Mouse (Mus musculus) forebrain, embryonic 14.5 days (tissue): ENCODE results near the gene Nepn. TPM values are rescaled to one million over a fixed set of nuclear protein-coding genes. Genes with fewer than 3 reads are reported as not detected.

ENCODE experiments used
- ATAC-seq: fragments of 200-750 bp; cut with Nextera tagmentation; 2 replicates; pipeline ENCODE4 v1.8.0; 2017; ENCODE audit warnings: mild to moderate bottlenecking, moderate library complexity
- DNase-seq: peaks from one replicate; pipeline ENCODE4 v3.0.0-alpha.2; 2015; ENCODE audit warnings: low spot score
- H3K27ac ChIP-seq: fragments of 300-500 bp; sonication (generic); 2 replicates; pipeline ENCODE4 v1.5.1; 2014; ENCODE audit warnings: low read depth, mild to moderate bottlenecking, control low read depth, low read length, moderate library complexity
- H3K27me3 ChIP-seq: fragments of 300-500 bp; sonication (generic); replicated peaks from 2 replicates; pipeline ENCODE4 v1.6.1; 2014; ENCODE audit warnings: low read length, control low read depth, mixed read lengths; ENCODE audit not compliant: control insufficient read depth, insufficient read depth
- H3K36me3 ChIP-seq: fragments of 300-500 bp; sonication (generic); 2 replicates; pipeline ENCODE4 v1.6.1; 2014; ENCODE audit warnings: low read length, control low read depth; ENCODE audit not compliant: control insufficient read depth, insufficient read depth
- H3K4me1 ChIP-seq: fragments of 300-500 bp; sonication (generic); 2 replicates; pipeline ENCODE4 v1.6.1; 2014; ENCODE audit warnings: antibody characterized with exemption, low read length, control low read depth; ENCODE audit not compliant: control insufficient read depth, insufficient read depth
- H3K4me2 ChIP-seq: fragments of 300-500 bp; sonication (generic); 2 replicates; pipeline ENCODE4 v1.6.1; 2014; ENCODE audit warnings: mild to moderate bottlenecking, control low read depth, low read length
- H3K4me3 ChIP-seq: fragments of 300-500 bp; sonication (generic); 2 replicates; pipeline ENCODE4 v1.5.1; 2014; ENCODE audit warnings: low read depth, low read length, control low read depth
- H3K9ac ChIP-seq: fragments of 300-500 bp; sonication (generic); 2 replicates; pipeline ENCODE4 v1.6.1; 2014; ENCODE audit warnings: mild to moderate bottlenecking, low read length, control low read depth, moderate library complexity
- H3K9me3 ChIP-seq: fragments of 300-500 bp; sonication (generic); replicated peaks from 2 replicates; pipeline ENCODE4 v1.6.1; 2016; ENCODE audit warnings: low read length, control low read depth, mixed read lengths; ENCODE audit not compliant: control insufficient read depth
- WGBS: fragments of 180-500 bp; shearing (Covaris S2); extraction: QIAGEN DNeasy Blood & Tissue Kit; methylation state at CpG from one replicate; pipeline ENCODE4 v1.1.7; 2014; 5-methylcytosine and 5-hydroxymethylcytosine counted together
- polyA plus RNA-seq: library from polyadenylated mRNA; unstranded; fragments of >200 nt; fragmentation: Nextera tagmentation; extraction: Ambion mirVana; gene quantifications from 2 replicates; pipeline ENCODE4 v1.2.1, GENCODE M21; 2014

Nepn gene
- polyA plus RNA-seq, 1 experiment from 2014 or later = not detected

DNA sequence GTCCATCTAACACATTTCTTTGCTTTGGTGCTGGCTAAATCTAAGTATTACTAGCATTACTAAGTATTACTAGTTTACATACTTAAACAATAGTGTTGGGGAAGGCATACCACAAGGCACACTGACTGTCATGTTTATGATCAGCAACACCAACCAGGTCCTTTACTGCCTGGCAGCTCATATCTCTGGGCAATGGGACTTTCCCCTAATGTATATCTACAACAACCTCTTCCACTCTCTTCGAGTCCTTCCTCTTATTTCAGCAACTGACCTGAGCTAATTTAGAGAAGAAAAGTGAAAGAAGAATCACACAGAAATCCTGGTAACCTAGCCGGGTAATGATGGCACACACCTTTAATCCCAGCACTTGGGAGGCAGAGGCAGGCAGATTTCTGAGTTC, 12.3 kb upstream of the Nepn start:
- Histone ChIP-seq H3K9me3 (no peaks in the 10 kb centered on the region), H3K27me3 (no peaks in the 10 kb centered on the region), H3K36me3 (no peaks in the 10 kb centered on the region), H3K9ac (no peak overlapping the region), H3K4me2 (no peak overlapping the region), H3K4me1 (peaks cover 11% of the 10 kb centered on the region), H3K4me3 (no peak overlapping the region), H3K27ac (no peak overlapping the region)
- ATAC-seq = no peak
- WGBS = 95% methylated on average over 2 of the region's 2 CpGs
- DNase-seq = no peak

DNA sequence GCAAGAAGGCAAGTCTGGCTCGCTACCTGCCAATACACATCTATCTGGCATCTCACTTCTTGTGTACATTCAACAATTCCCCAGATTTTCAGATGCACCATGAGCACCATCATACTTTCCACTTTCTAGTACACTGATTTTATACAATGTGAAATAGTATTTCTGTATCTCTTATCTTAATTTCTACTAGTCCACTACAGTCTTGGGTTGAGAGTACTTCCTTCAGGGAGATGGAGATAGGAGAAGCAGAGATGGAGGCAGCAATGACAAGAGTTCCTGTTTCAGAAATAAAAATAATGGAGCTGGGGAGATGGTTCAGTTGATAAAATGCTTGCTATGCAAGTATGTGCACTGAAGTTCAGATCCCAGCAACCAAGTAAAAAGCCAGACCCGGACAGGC, 11.0 kb upstream of the Nepn start:
- no peaks in the 10 kb centered on the region for H3K36me3 ChIP-seq
- WGBS = 94% methylated on average over 2 of the region's 2 CpGs
- H3K4me1 ChIP-seq = peaks cover 11% of the 10 kb centered on the region
- DNase-seq (no peak), ATAC-seq (no peak)
- no peak overlapping the region for H3K27ac ChIP-seq
- no peaks in the 10 kb centered on the region for H3K9me3 ChIP-seq
- H3K27me3 ChIP-seq = no peaks in the 10 kb centered on the region
- H3K4me2 ChIP-seq = no peak overlapping the region
- no peak overlapping the region for H3K4me3 ChIP-seq
- H3K9ac ChIP-seq = no peak overlapping the region

DNA sequence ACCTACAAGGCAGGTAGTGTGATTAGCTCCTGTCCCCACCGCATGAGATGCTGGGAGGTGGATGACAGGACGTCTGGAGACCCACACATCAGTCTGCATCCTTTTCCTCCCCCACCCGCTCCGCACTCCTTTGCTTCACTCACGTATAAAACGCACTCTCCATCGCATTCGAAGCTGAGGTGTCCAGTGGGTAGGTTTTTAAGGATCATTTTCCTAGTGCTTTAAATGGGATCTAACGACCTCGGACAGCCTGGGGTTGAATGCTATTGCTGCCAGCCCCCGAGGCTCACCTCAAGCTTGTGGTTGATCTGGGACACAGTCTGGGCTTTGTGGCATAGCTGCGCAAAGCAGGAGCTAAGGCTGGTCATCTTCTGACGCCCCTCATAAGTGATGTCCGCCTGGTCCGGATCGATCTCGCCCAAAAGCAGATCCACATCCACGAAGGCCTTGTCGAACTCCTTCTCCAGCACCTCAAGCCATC, 7.4 kb upstream of the Nepn start:
- Histone ChIP-seq H3K9ac (peak overlapping the region; percentile 92), H3K9me3 (no peaks in the 10 kb centered on the region), H3K4me2 (peak overlapping the region; percentile 74), H3K27ac (peak overlapping the region; percentile 93), H3K36me3 (no peaks in the 10 kb centered on the region), H3K4me1 (peaks cover 11% of the 10 kb centered on the region), H3K27me3 (no peaks in the 10 kb centered on the region), H3K4me3 (peak overlapping the region; percentile 91)
- DNase-seq = peak; percentile 49
- 0% methylated on average over 19 of the region's 19 CpGs for WGBS
- peak; percentile 11 for ATAC-seq

DNA sequence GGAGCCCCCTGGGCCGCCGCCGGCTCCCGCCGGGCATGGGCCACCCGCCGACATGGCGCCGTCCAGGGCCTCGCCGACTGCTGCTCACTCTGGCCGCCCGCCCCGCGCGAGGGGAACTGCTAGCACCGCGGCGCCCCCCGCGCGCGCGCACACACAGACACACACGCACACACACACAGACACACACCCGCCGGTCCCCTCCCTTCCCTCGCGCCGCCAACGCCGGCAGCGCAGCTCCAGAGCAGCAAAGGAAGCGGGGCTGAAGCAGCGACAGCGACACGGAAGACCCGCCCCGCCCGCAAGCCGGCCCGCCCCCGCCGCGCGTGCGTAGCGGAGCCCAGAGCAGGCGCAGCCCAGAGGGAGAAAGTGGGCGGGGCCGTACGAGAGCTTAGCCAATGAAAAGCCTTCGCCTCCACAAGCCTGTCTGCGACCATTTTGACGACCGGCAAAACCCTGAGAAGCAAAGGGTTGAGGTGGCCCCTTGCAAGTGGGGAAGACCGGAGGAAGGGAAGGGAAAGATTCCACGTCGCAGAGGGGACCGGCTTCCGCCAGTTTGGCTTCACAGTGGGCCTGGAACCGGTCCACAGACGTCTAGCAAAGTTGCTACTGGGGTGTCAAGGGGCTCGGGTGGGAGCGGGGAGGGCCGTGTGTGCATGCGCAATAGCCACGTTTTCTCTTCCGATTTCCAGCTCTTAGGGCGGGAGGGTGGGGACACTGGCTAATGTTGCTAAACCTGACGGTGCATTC, 6.8 kb upstream of the Nepn start, which contains the start of gene Gopc:
Gene Gopc (minus strand): TSS at position 280 of the 747 bp plus-strand sequence.
- Histone ChIP-seq H3K4me3 (peak within 1 kb of the TSS; percentile 91), H3K4me1 (peaks cover 11% of the 10 kb centered on the region), H3K36me3 (no peaks in the 10 kb centered on the region), H3K27me3 (no peaks in the 10 kb centered on the region), H3K9me3 (no peaks in the 10 kb centered on the region), H3K4me2 (peak within 1 kb of the TSS; percentile 74), H3K27ac (peak within 1 kb of the TSS; percentile 93), H3K9ac (peak within 1 kb of the TSS; percentile 92)
- WGBS = under 1% methylated on average over 70 of the region's 71 CpGs
- DNase-seq (peak; percentile 99), ATAC-seq (peak; percentile 98)

DNA sequence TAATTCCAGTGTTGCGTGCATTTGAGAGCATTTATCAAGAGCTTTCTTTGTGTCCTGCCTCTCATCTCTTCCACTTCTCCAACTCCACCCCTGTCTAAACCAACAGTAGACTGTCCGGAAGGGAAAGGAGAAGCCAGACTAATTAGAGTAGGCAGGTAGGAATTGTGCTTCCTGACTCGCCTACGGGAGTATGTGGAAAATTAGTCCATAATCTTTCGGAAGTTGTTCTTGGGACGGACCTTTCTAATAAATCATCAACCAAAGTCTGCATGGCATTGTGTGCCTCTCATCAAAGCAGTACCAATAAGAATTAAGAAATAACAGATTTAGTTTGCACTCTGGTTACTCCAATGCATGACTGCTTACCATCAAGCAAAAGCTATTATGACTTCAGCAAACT, 5.8 kb upstream of the Nepn start:
- Histone ChIP-seq H3K9ac (no peak overlapping the region), H3K9me3 (no peaks in the 10 kb centered on the region), H3K27ac (no peak overlapping the region), H3K27me3 (no peaks in the 10 kb centered on the region), H3K4me2 (peak overlapping the region; percentile 58), H3K36me3 (no peaks in the 10 kb centered on the region), H3K4me3 (peak overlapping the region; percentile 91; the same call in 1 of the 2 replicates), H3K4me1 (peaks cover 11% of the 10 kb centered on the region)
- ATAC-seq (no peak), DNase-seq (no peak)
- 87% methylated on average over 6 of the region's 6 CpGs for WGBS

DNA sequence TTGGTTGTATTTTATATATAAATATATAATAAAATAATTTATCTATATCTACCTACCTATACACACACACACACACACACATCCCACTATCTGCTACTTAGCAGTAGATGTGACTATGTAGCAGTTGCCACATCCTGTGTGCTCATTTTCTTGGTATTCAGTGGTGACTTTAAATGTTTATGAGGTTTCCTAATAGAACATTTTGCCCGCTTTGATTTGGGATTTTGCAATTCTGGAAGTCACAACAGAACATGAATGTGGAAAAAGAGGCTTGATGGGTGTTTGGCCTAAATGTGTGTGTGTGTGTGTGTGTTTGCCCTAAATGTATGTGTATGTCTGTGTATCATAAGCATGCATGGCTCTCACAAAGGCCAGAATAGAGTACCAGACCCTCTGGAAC, 5.2 kb upstream of the Nepn start:
- WGBS = 95% methylated on average over 1 of the region's 1 CpGs
- no peak overlapping the region for H3K4me2 ChIP-seq

DNA sequence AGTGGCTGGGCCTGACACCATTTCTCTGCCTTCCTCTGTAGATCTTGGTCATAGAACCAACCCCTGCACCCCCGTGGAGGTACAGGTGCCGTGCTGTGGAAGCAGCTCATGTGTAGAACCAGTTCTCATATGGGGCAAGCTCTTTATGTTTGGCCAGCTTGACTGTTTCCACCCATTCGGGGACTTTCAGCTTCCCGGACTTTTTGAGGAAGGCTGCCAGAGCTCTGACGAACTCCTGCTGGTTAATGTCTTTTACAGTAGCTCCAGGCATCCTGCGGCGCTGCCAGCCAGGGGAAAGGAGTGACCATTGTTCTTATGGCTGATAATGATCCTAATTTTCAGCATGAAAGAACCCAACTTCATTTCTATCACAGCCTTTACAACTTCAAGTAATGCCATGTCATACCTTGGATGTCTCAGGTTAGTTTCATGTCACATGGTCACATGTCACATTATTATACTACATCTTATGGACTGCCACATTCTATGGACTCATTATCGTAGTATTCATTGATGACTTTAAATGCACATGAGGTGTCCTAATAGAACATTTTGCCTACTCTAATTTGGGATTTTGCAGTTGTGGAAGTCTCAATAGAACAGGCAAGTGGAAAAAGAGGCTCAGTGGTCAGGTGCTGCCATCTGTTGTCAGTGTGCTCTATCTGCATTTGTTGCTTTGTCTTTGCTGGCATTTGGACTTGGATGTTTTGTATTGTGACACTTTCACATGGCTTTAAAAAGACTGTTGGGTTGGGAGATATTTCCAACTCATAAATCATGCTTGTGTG, 3.8 kb upstream of the Nepn start:
- Histone ChIP-seq H3K4me1 (no peaks in the 10 kb centered on the region), H3K9me3 (no peaks in the 10 kb centered on the region)

More for the DNA sequence above, 5.2 kb upstream of the Nepn start:
- no peak overlapping the region for H3K9ac ChIP-seq
- no peak overlapping the region for H3K27ac ChIP-seq
- no peaks in the 10 kb centered on the region for H3K36me3 ChIP-seq
- no peaks in the 10 kb centered on the region for H3K27me3 ChIP-seq
- ATAC-seq = no peak
- DNase-seq = no peak
- peaks cover 10% of the 10 kb centered on the region for H3K4me1 ChIP-seq
- H3K4me3 ChIP-seq = no peak overlapping the region
- H3K9me3 ChIP-seq = no peaks in the 10 kb centered on the region

DNA sequence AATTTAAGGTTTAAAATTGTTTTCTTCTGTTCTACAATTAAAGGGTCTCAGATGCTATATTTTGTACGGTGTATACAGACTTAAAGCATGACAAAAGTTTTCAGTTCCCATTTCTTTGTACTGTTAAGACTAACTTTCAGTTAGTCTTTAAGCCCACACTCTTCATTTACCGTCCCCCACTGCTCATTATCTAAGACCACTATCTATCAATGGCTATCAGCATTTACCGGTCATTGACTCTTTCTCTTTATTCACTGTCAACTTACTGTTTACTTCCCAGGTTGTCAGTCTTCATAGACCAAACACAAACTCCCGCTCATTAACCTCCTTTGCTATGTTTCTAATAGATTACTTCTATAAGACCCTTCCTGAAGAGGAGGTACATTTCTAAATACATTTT, 1.6 kb upstream of the Nepn start:
- Histone ChIP-seq H3K27me3 (no peaks in the 10 kb centered on the region), H3K4me1 (no peaks in the 10 kb centered on the region), H3K4me3 (no peak overlapping the region), H3K4me2 (no peak overlapping the region), H3K9me3 (no peaks in the 10 kb centered on the region), H3K9ac (no peak overlapping the region), H3K36me3 (no peaks in the 10 kb centered on the region), H3K27ac (no peak overlapping the region)
- WGBS = 65% methylated on average over 4 of the region's 4 CpGs
- no peak for ATAC-seq
- no peak for DNase-seq

More for the DNA sequence above, 3.8 kb upstream of the Nepn start:
- ATAC-seq (no peak), DNase-seq (peak; percentile 77)
- H3K4me3 ChIP-seq = no peak overlapping the region
- H3K4me2 ChIP-seq = no peak overlapping the region
- H3K27ac ChIP-seq = no peak overlapping the region
- no peaks in the 10 kb centered on the region for H3K27me3 ChIP-seq
- H3K9ac ChIP-seq = no peak overlapping the region
- 25% methylated on average over 8 of the region's 8 CpGs for WGBS
- H3K36me3 ChIP-seq = no peaks in the 10 kb centered on the region

DNA sequence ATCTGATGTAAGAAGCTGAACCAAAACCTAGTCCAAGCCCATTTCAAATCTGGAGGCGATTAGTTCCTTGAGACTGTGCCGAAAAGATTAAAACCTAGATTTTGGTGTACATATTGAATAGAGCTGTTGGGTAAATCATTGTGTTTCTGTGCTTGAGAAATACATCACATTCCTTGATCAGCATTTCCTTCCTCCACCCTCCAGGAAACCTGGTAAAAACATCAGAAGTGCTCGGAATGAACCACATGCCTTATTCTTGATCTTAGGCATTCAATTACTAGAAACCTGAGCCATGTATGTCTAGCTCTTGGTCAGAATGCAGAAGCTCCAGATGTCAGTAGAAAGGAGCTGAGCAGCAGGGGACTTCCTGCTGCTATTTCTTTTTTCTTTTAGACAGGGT, 666 bp downstream of the Nepn start:
- Histone ChIP-seq H3K27ac (no peak overlapping the region), H3K4me1 (no peaks in the 10 kb centered on the region), H3K9ac (no peak overlapping the region), H3K36me3 (no peaks in the 10 kb centered on the region), H3K4me2 (no peak overlapping the region), H3K4me3 (no peak overlapping the region), H3K9me3 (no peaks in the 10 kb centered on the region), H3K27me3 (no peaks in the 10 kb centered on the region)
- ATAC-seq (no peak), DNase-seq (no peak)
- WGBS = 69% methylated on average over 3 of the region's 3 CpGs
